Mouse (Mus musculus) myocyte (in vitro differentiated cells): Measurements from ENCODE around the gene Slc1a2. TPM values are rescaled to one million over a fixed set of nuclear protein-coding genes. Genes with fewer than 3 reads are reported as not detected.

ENCODE experiments used
- H3K27me3 ChIP-seq: one replicate; pipeline ENCODE4 v1.6.1; 2011; ENCODE audit not compliant: control insufficient read depth, insufficient read depth, insufficient read length
- H3K36me3 ChIP-seq: one replicate; pipeline ENCODE4 v1.6.1; 2011; ENCODE audit not compliant: control insufficient read depth, insufficient read depth
- H3K4me2 ChIP-seq: one replicate; pipeline ENCODE4 v1.6.1; 2011; ENCODE audit warnings: low read depth, control low read depth
- H3K4me3 ChIP-seq: one replicate; pipeline ENCODE4 v1.5.1; 2011; ENCODE audit warnings: mild to moderate bottlenecking, control low read depth, moderate library complexity
- H3K79me2 ChIP-seq: one replicate; pipeline ENCODE4 v1.6.1; 2011; ENCODE audit not compliant: control insufficient read depth, insufficient read depth
- H3ac ChIP-seq: one replicate; pipeline ENCODE4 v1.6.1; 2011; ENCODE audit not compliant: control insufficient read depth, insufficient read length
- CEBPB ChIP-seq: IDR thresholded peaks from 2 replicates; pipeline ENCODE4 v1.6.1; 2011; ENCODE audit warnings: mild to moderate bottlenecking, moderate library complexity; ENCODE audit not compliant: poor library complexity, insufficient read depth, severe bottlenecking
- E2F4 ChIP-seq: IDR thresholded peaks from one replicate; pipeline ENCODE4 v1.6.1; 2011; ENCODE audit warnings: mild to moderate bottlenecking, control low read depth, moderate library complexity; ENCODE audit not compliant: insufficient read depth
- MAX ChIP-seq: IDR thresholded peaks from one replicate; pipeline ENCODE4 v1.6.1; 2011; ENCODE audit warnings: low read depth, mild to moderate bottlenecking, control low read depth
- MYOD1 ChIP-seq, 3 experiments: IDR thresholded peaks; one replicate each; pipeline ENCODE4 v1.6.1; 2011; ENCODE audit warnings: control low read depth in 2 of 3, low read depth in 2 of 3, mild to moderate bottlenecking in 2 of 3, moderate library complexity in 1 of 3; ENCODE audit not compliant: insufficient read length in 2 of 3, control insufficient read depth in 1 of 3
- MYOG ChIP-seq, 3 experiments: IDR thresholded peaks; one replicate each; pipeline ENCODE4 v1.6.1; 2011; ENCODE audit warnings: control low read depth in 2 of 3, low read depth in 2 of 3, mild to moderate bottlenecking in 2 of 3; ENCODE audit not compliant: insufficient read length in 2 of 3, control insufficient read depth in 1 of 3, insufficient read depth in 1 of 3
- POLR2A ChIP-seq: IDR thresholded peaks from one replicate; pipeline ENCODE4 v1.6.1; 2011; ENCODE audit warnings: low read depth, mild to moderate bottlenecking, control low read depth, moderate library complexity; ENCODE audit not compliant: insufficient read length
- POLR2AphosphoS2 ChIP-seq: IDR thresholded peaks from one replicate; pipeline ENCODE4 v1.6.1; 2011; ENCODE audit warnings: low read depth, control low read depth; ENCODE audit not compliant: insufficient read length
- REST ChIP-seq: IDR thresholded peaks from one replicate; pipeline ENCODE4 v1.6.1; 2011; ENCODE audit warnings: mild to moderate bottlenecking, control low read depth, moderate library complexity; ENCODE audit not compliant: insufficient read depth, insufficient read length
- SRF ChIP-seq: IDR thresholded peaks from one replicate; pipeline ENCODE4 v1.6.1; 2011; ENCODE audit warnings: low read depth; ENCODE audit not compliant: control insufficient read depth, insufficient read length
- TCF12 ChIP-seq: IDR thresholded peaks from one replicate; pipeline ENCODE4 v1.6.1; 2011; ENCODE audit warnings: mild to moderate bottlenecking, control low read depth; ENCODE audit not compliant: poor library complexity, insufficient read depth, severe bottlenecking
- TCF3 ChIP-seq: IDR thresholded peaks from one replicate; pipeline ENCODE4 v1.6.1; 2011; ENCODE audit warnings: low read depth, control low read depth; ENCODE audit not compliant: insufficient read length
- USF1 ChIP-seq: IDR thresholded peaks from one replicate; pipeline ENCODE4 v1.6.1; 2011; ENCODE audit warnings: low read depth, mild to moderate bottlenecking, control low read depth, moderate library complexity
- polyA plus RNA-seq: library from polyadenylated mRNA; unstranded; fragments of >200 nt; fragmentation: generic; extraction: Trizol; gene quantifications from one replicate; pipeline ENCODE4 v1.2.1, GENCODE M21; 2012; ENCODE audit warnings: missing spikeins

Slc1a2 gene
- polyA plus RNA-seq, 1 experiment: 0.02 TPM

DNA sequence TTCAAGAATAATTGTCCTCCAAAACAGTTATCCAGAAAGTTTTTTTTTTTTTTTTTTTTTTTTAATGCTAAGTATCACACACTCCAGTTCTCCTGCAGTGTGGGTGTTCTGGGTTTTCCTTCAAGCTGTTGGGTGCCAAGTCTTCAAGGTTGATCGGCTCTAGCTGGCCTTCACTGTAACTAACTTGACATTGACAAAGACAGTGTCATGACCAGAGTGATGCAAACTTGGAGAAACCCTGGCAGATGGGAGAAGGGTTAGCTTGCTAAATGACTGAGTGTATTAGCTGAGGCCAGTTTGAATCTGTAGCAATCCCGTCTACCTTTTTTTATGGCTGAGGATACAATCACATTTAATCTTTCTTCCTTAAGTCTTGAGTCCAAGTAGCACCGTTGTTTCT is 119.7 kb downstream of the Slc1a2 start:
- H3K4me2 ChIP-seq: no peak overlapping the region
- no peaks in the 10 kb centered on the region for H3K79me2 ChIP-seq

DNA sequence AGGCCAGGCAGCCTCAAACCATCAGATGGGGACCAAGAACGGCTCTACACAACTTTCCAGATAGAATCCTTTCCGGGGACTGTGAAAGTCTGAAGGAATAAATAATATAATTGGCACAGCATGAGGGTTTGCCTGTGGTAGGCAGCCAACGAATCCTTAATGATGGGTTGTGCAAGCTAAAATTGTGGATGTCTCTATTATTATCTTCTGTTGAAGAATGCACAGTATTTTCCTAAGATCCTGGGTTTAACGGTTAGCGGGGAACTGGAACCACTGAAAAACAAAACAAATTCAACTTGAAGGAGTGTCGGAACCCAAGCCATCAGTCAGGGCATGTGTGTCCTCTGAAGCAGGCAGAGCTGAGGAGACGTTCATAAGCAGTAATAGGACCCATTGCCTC is 124.3 kb downstream of the Slc1a2 start:
- H3K36me3 ChIP-seq: no peaks in the 10 kb centered on the region
- no peak overlapping the region for H3K4me2 ChIP-seq
- peaks cover 5% of the 10 kb centered on the region for H3K27me3 ChIP-seq
- H3K79me2 ChIP-seq: no peaks in the 10 kb centered on the region
- TF ChIP-seq TCF12 (no peak), E2F4 (no peak), CEBPB (no peak), POLR2A (no peak), REST (no peak), MYOD1 (IDR thresholded peaks at IDR 0.05; ENCODE audit: control insufficient read depth in 1 of 3, insufficient read length in 2 of 3, low read depth in 2 of 3) (no peak), TCF3 (no peak), MAX (no peak), MYOG (IDR thresholded peaks at IDR 0.05; ENCODE audit: control insufficient read depth in 1 of 3, insufficient read depth in 1 of 3, insufficient read length in 2 of 3, low read depth in 2 of 3) (no peak), POLR2AphosphoS2 (no peak), SRF (no peak), USF1 (no peak)
- no peak overlapping the region for H3ac ChIP-seq
- H3K4me3 ChIP-seq: no peak overlapping the region

More for the DNA sequence above, 119.7 kb downstream of the Slc1a2 start:
- H3K4me3 ChIP-seq: no peak overlapping the region
- H3ac ChIP-seq: no peak overlapping the region
- no peaks in the 10 kb centered on the region for H3K36me3 ChIP-seq
- H3K27me3 ChIP-seq: peaks cover 5% of the 10 kb centered on the region
- TF ChIP-seq POLR2AphosphoS2 (no peak), SRF (no peak)

DNA sequence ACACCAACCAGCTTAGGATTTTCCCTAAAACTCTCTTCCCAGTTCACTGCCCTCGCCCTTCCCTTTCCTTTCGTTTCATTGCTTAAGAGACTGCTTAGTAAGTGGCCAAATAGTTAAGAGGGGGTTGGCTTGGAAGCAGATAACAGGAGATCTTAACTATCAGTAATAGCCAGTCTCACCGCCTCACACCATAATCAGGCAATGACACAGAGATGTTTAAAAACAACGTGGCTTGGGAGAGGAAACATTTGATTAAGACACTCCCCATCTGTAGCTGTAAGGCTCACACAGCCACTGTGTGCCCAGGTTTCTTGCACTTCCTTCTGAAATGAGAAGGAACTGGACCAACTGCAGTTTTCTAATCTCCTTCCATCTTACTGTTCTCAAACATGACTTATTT is 127.2 kb downstream of the Slc1a2 start:
- TF ChIP-seq POLR2AphosphoS2 (no peak), USF1 (no peak), TCF12 (no peak), REST (no peak), TCF3 (no peak), MYOG (IDR thresholded peaks at IDR 0.05; ENCODE audit: control insufficient read depth in 1 of 3, insufficient read depth in 1 of 3, insufficient read length in 2 of 3, low read depth in 2 of 3) (no peak), MAX (no peak), E2F4 (no peak), MYOD1 (IDR thresholded peaks at IDR 0.05; ENCODE audit: control insufficient read depth in 1 of 3, insufficient read length in 2 of 3, low read depth in 2 of 3) (no peak), POLR2A (no peak), SRF (no peak), CEBPB (no peak)

DNA sequence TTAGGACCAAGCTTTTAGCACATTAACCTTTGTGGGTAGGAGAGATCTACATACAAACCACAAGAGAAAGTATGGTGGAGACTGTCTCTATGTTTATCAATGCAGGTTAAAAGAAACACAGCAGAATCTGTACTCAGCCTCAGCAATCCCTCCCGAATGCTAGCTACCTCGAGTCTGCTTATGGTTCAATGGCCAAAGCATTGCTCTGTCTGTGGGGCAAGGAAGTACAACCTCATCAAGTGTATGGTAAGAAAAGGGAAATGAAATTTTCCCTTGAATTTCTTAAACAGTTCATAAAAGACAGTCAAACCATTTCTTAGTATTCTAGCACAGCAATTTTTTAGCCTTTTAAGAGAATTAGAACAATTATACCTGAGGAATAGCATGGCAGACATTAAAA is 133.2 kb downstream of the Slc1a2 start:
- Histone ChIP-seq H3K4me2 (no peak overlapping the region), H3K27me3 (peaks cover 5% of the 10 kb centered on the region), H3K79me2 (no peaks in the 10 kb centered on the region), H3K4me3 (no peak overlapping the region), H3ac (no peak overlapping the region), H3K36me3 (no peaks in the 10 kb centered on the region)
- no peak for TF ChIP-seq MYOD1 (IDR thresholded peaks at IDR 0.05; ENCODE audit: control insufficient read depth in 1 of 3, insufficient read length in 2 of 3, low read depth in 2 of 3)
- TF ChIP-seq MYOG (IDR thresholded peaks at IDR 0.05; ENCODE audit: control insufficient read depth in 1 of 3, insufficient read depth in 1 of 3, insufficient read length in 2 of 3, low read depth in 2 of 3): no peak
- TF ChIP-seq REST: no peak
- TF ChIP-seq USF1: no peak
- no peak for TF ChIP-seq MAX

More for the DNA sequence above, 127.2 kb downstream of the Slc1a2 start:
- Histone ChIP-seq H3K4me3 (no peak overlapping the region), H3K4me2 (no peak overlapping the region), H3K27me3 (peaks cover 5% of the 10 kb centered on the region), H3K36me3 (no peaks in the 10 kb centered on the region), H3K79me2 (no peaks in the 10 kb centered on the region), H3ac (no peak overlapping the region)

DNA sequence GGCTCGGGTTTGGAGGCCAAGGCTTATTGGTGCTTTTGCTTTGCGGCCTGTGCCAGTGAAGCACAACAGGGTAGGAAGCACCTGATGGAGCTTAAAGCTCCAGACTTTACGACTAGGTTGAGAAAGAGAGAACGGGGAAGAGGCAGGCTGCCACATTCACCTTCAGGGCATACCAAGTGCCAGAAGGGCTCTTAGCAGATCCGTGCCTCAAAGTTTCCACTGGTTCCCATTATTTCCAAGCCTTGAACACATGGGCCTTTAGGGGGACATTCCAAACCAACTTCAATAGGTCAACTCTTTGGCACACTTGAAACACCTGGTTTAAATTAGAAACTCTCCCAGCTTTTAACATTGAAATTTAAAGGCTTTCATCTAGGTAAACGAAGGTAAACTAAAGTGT is 134.3 kb downstream of the Slc1a2 start:
- Histone ChIP-seq H3K36me3 (no peaks in the 10 kb centered on the region), H3K4me2 (no peak overlapping the region), H3K27me3 (peaks cover 5% of the 10 kb centered on the region), H3K79me2 (no peaks in the 10 kb centered on the region), H3ac (no peak overlapping the region), H3K4me3 (no peak overlapping the region)
- TF ChIP-seq MAX (no peak), CEBPB (no peak), REST (no peak), TCF12 (no peak), TCF3 (no peak), USF1 (no peak), POLR2A (no peak), SRF (no peak), POLR2AphosphoS2 (no peak), MYOG (IDR thresholded peaks at IDR 0.05; ENCODE audit: control insufficient read depth in 1 of 3, insufficient read depth in 1 of 3, insufficient read length in 2 of 3, low read depth in 2 of 3) (no peak), E2F4 (no peak), MYOD1 (IDR thresholded peaks at IDR 0.05; ENCODE audit: control insufficient read depth in 1 of 3, insufficient read length in 2 of 3, low read depth in 2 of 3) (no peak)
